Mouse (Mus musculus) midbrain, embryonic 15.5 days (tissue): ENCODE results near the gene Agap1. TPM values are rescaled to one million over a fixed set of nuclear protein-coding genes. Genes with fewer than 3 reads are reported as not detected.

Source experiments
- ATAC-seq: fragments of 200-750 bp; cut with Nextera tagmentation; replicated peaks from 2 replicates; pipeline ENCODE4 v1.8.0; 2017; ENCODE audit warnings: moderate TSS enrichment
- H3K27ac ChIP-seq: fragments of 300-500 bp; sonication (generic); 2 replicates; pipeline ENCODE4 v1.5.1; 2015; ENCODE audit warnings: mild to moderate bottlenecking, inconsistent platforms
- H3K27me3 ChIP-seq: fragments of 300-500 bp; sonication (generic); replicated peaks from 2 replicates; pipeline ENCODE4 v1.6.1; 2015; ENCODE audit warnings: inconsistent platforms
- H3K36me3 ChIP-seq: fragments of 300-500 bp; sonication (generic); replicated peaks from 2 replicates; pipeline ENCODE4 v1.6.1; 2015; ENCODE audit warnings: inconsistent platforms
- H3K4me1 ChIP-seq: fragments of 300-500 bp; sonication (generic); 2 replicates; pipeline ENCODE4 v1.6.1; 2015; ENCODE audit warnings: inconsistent platforms
- H3K4me2 ChIP-seq: fragments of 300-500 bp; sonication (generic); 2 replicates; pipeline ENCODE4 v1.6.1; 2015; ENCODE audit warnings: inconsistent platforms, mild to moderate bottlenecking, moderate library complexity
- H3K4me3 ChIP-seq: fragments of 300-500 bp; sonication (generic); 2 replicates; pipeline ENCODE4 v1.5.1; 2015; ENCODE audit warnings: mild to moderate bottlenecking, inconsistent platforms
- H3K9ac ChIP-seq: fragments of 300-500 bp; sonication (generic); 2 replicates; pipeline ENCODE4 v1.6.1; 2015; ENCODE audit warnings: mild to moderate bottlenecking, inconsistent platforms
- H3K9me3 ChIP-seq: fragments of 300-500 bp; sonication (generic); 2 replicates; pipeline ENCODE4 v1.6.1; 2016; ENCODE audit warnings: inconsistent platforms
- WGBS: fragments of 180-500 bp; shearing (Covaris S2); methylation state at CpG from one replicate; pipeline ENCODE4 v1.1.7; 2015; ENCODE audit warnings: mixed read lengths; 5-methylcytosine and 5-hydroxymethylcytosine counted together
- polyA plus RNA-seq: library from polyadenylated mRNA; unstranded; fragments of >200 nt; fragmentation: Nextera tagmentation; extraction: Ambion mirVana; gene quantifications from 2 replicates; pipeline ENCODE4 v1.2.1, GENCODE M21; 2015

Agap1 gene
- polyA plus RNA-seq, 1 experiment from 2014 or later: 63.6 TPM

- ATAC-seq: no peak
- Histone ChIP-seq H3K27ac (no peak overlapping the region), H3K4me1 (no peaks in the 10 kb centered on the region), H3K4me3 (no peak overlapping the region), H3K27me3 (no peaks in the 10 kb centered on the region), H3K9ac (no peak overlapping the region), H3K9me3 (no peaks in the 10 kb centered on the region), H3K4me2 (no peak overlapping the region), H3K36me3 (no peaks in the 10 kb centered on the region)
- 83% methylated on average over 1 of the region's 1 CpGs for WGBS
These were observed 448.0 kb downstream of the Agap1 start for GRCm38 (mm10) chr1:89902641-89903040.

- Histone ChIP-seq H3K9ac (no peak overlapping the region), H3K9me3 (no peaks in the 10 kb centered on the region), H3K27me3 (peaks cover 24% of the 10 kb centered on the region), H3K4me3 (no peak overlapping the region), H3K36me3 (no peaks in the 10 kb centered on the region), H3K4me1 (no peaks in the 10 kb centered on the region), H3K27ac (no peak overlapping the region), H3K4me2 (no peak overlapping the region)
- WGBS: 90% methylated on average over 8 of the region's 8 CpGs
- no peak for ATAC-seq
These were observed 455.2 kb downstream of the Agap1 start for GRCm38 (mm10) chr1:89909796-89910195.

- Histone ChIP-seq H3K27me3 (peaks cover 42% of the 10 kb centered on the region), H3K4me3 (no peak overlapping the region), H3K36me3 (no peaks in the 10 kb centered on the region), H3K4me2 (no peak overlapping the region), H3K27ac (no peak overlapping the region), H3K9me3 (no peaks in the 10 kb centered on the region), H3K9ac (no peak overlapping the region), H3K4me1 (no peaks in the 10 kb centered on the region)
- 54% methylated on average over 5 of the region's 5 CpGs for WGBS
- ATAC-seq: no peak
These were observed 457.8 kb downstream of the Agap1 start for GRCm38 (mm10) chr1:89912392-89912791.

- Histone ChIP-seq H3K9me3 (no peaks in the 10 kb centered on the region), H3K36me3 (no peaks in the 10 kb centered on the region), H3K27me3 (peaks cover 54% of the 10 kb centered on the region), H3K4me2 (no peak overlapping the region), H3K4me3 (no peak overlapping the region), H3K4me1 (no peaks in the 10 kb centered on the region), H3K9ac (no peak overlapping the region), H3K27ac (no peak overlapping the region)
- 82% methylated on average over 4 of the region's 4 CpGs for WGBS
- ATAC-seq: no peak
These were observed 459.0 kb downstream of the Agap1 start for GRCm38 (mm10) chr1:89913611-89914010.

- H3K4me3 ChIP-seq: no peak overlapping the region
- H3K27ac ChIP-seq: no peak overlapping the region
- no peak overlapping the region for H3K4me2 ChIP-seq
- WGBS: 15% methylated on average over 18 of the region's 18 CpGs
- H3K9ac ChIP-seq: no peak overlapping the region
- ATAC-seq: no peak
- peaks cover 10% of the 10 kb centered on the region for H3K4me1 ChIP-seq
- H3K27me3 ChIP-seq: peaks cover 81% of the 10 kb centered on the region
- H3K9me3 ChIP-seq: no peaks in the 10 kb centered on the region
- H3K36me3 ChIP-seq: no peaks in the 10 kb centered on the region
These were observed 463.5 kb downstream of the Agap1 start for GRCm38 (mm10) chr1:89918111-89918510.

- Histone ChIP-seq H3K9me3 (no peaks in the 10 kb centered on the region), H3K4me1 (peaks cover 17% of the 10 kb centered on the region), H3K36me3 (no peaks in the 10 kb centered on the region), H3K27ac (no peak overlapping the region), H3K4me2 (no peak overlapping the region), H3K9ac (no peak overlapping the region), H3K4me3 (no peak overlapping the region), H3K27me3 (peaks cover 85% of the 10 kb centered on the region)
- no peak for ATAC-seq
- 78% methylated on average over 6 of the region's 6 CpGs for WGBS
These were observed 464.6 kb downstream of the Agap1 start for GRCm38 (mm10) chr1:89919206-89919605.

GRCm38 (mm10) chr1:89921806-89922205 is 467.2 kb downstream of the Agap1 start:
- peak; percentile 28; the same call in 1 of the 2 replicates for ATAC-seq
- Histone ChIP-seq H3K36me3 (no peaks in the 10 kb centered on the region), H3K4me2 (no peak overlapping the region), H3K9ac (no peak overlapping the region), H3K4me3 (no peak overlapping the region), H3K9me3 (no peaks in the 10 kb centered on the region), H3K27ac (no peak overlapping the region), H3K4me1 (peaks cover 19% of the 10 kb centered on the region), H3K27me3 (peaks cover 98% of the 10 kb centered on the region)
- under 1% methylated on average over 10 of the region's 10 CpGs for WGBS

- ATAC-seq: peak; percentile 24; the same call in 1 of the 2 replicates
- Histone ChIP-seq H3K4me2 (no peak overlapping the region), H3K4me3 (no peak overlapping the region), H3K9ac (no peak overlapping the region), H3K9me3 (no peaks in the 10 kb centered on the region), H3K27me3 (peaks cover 97% of the 10 kb centered on the region), H3K36me3 (no peaks in the 10 kb centered on the region), H3K4me1 (peaks cover 23% of the 10 kb centered on the region), H3K27ac (no peak overlapping the region)
- 0% methylated on average over 7 of the region's 7 CpGs for WGBS
These were observed 467.7 kb downstream of the Agap1 start for GRCm38 (mm10) chr1:89922282-89922681.

- Histone ChIP-seq H3K9ac (no peak overlapping the region), H3K9me3 (no peaks in the 10 kb centered on the region), H3K4me3 (0 out of 2 replicates have a peak overlapping the region, but pooled peaks have one; percentile 3), H3K27me3 (peaks cover 97% of the 10 kb centered on the region), H3K27ac (no peak overlapping the region), H3K4me1 (peaks cover 23% of the 10 kb centered on the region), H3K36me3 (no peaks in the 10 kb centered on the region), H3K4me2 (peak overlapping the region; percentile 28)
- no peak for ATAC-seq
- under 1% methylated on average over 41 of the region's 41 CpGs for WGBS
These were observed 468.5 kb downstream of the Agap1 start for GRCm38 (mm10) chr1:89922883-89923641.

GRCm38 (mm10) chr1:89923642-89924020 is 469.0 kb downstream of the Agap1 start:
- Histone ChIP-seq H3K4me3 (no peak overlapping the region), H3K27ac (no peak overlapping the region), H3K27me3 (peaks cover 91% of the 10 kb centered on the region), H3K9ac (no peak overlapping the region), H3K9me3 (no peaks in the 10 kb centered on the region), H3K4me1 (peaks cover 23% of the 10 kb centered on the region), H3K36me3 (no peaks in the 10 kb centered on the region), H3K4me2 (peak overlapping the region; percentile 28)
- no peak for ATAC-seq
- 10% methylated on average over 14 of the region's 14 CpGs for WGBS

GRCm38 (mm10) chr1:89925501-89926190 is 471.0 kb downstream of the Agap1 start:
- Histone ChIP-seq H3K27ac (no peak overlapping the region), H3K4me2 (no peak overlapping the region; the same call in 1 of the 2 replicates), H3K27me3 (peaks cover 88% of the 10 kb centered on the region), H3K9me3 (no peaks in the 10 kb centered on the region), H3K4me3 (no peak overlapping the region), H3K4me1 (peaks cover 38% of the 10 kb centered on the region), H3K9ac (no peak overlapping the region), H3K36me3 (no peaks in the 10 kb centered on the region)
- 13% methylated on average over 12 of the region's 12 CpGs for WGBS
- no peak for ATAC-seq

GRCm38 (mm10) chr1:89926583-89927060 is 472.0 kb downstream of the Agap1 start:
- Histone ChIP-seq H3K4me3 (0 out of 2 replicates have a peak overlapping the region, but pooled peaks have one; percentile 15), H3K36me3 (no peaks in the 10 kb centered on the region), H3K27ac (no peak overlapping the region), H3K9me3 (no peaks in the 10 kb centered on the region), H3K4me2 (peak overlapping the region; percentile 2; the same call in 1 of the 2 replicates), H3K9ac (no peak overlapping the region), H3K27me3 (peaks cover 88% of the 10 kb centered on the region), H3K4me1 (peaks cover 47% of the 10 kb centered on the region)
- WGBS: 7% methylated on average over 9 of the region's 9 CpGs
- no peak for ATAC-seq
